Mouse (Mus musculus) cortical plate, adult 2 months (tissue): ENCODE results near the gene Gm11214.

ENCODE experiments used
- CTCF ChIP-seq: fragments of 200-500 bp; IDR thresholded peaks from 2 replicates; pipeline ENCODE4 v1.5.1; 2011; ENCODE audit warnings: mild to moderate bottlenecking, control low read depth, low read length; ENCODE audit not compliant: insufficient read depth; ENCODE audit errors: extremely low read depth
- POLR2A ChIP-seq: fragments of 200-500 bp; IDR thresholded peaks from 2 replicates; pipeline ENCODE4 v1.6.1; 2011; ENCODE audit warnings: mild to moderate bottlenecking, low read length, control low read depth; ENCODE audit not compliant: insufficient read depth; ENCODE audit errors: extremely low read depth

DNA sequence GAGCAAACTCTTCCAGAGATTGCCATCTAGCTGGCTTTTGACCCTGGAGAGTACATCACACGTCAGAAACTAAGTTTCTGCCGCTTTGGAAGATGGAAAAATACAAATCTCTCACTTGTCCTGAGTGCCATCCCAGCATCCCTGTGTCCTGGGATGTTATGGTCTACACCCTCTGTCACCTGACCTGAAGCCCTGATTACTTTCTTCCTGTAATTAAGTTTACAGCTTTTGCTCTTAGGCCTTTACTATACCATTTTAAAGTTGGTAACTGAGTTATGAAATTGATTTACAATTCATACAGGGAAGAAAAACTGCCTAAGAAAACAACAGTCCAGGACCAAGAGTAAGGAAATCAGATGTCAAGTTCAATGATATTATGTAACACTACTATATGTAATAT lies 19.3 kb upstream of the Gm11214 start:
- TF ChIP-seq CTCF: no peak
- TF ChIP-seq POLR2A: no peak
